Mouse (Mus musculus) hindbrain, embryonic 14.5 days (tissue): Measurements from ENCODE around the gene Cdh12. TPM values are rescaled to one million over a fixed set of nuclear protein-coding genes. Genes with fewer than 3 reads are reported as not detected.
A peak's percentile ranks its signal among the peaks of the same experiment; 100 is the strongest.
"Not testable (repeated sequence)": the region's sequence is repeated elsewhere in the genome, so short reads cannot be mapped to it uniquely, and the experiment has no call there.

Source experiments
- ATAC-seq: fragments of 200-750 bp; cut with Nextera tagmentation; 2 replicates; pipeline ENCODE4 v1.8.0; 2017; ENCODE audit warnings: moderate number of reproducible peaks, mild to moderate bottlenecking, moderate TSS enrichment, moderate library complexity; ENCODE audit not compliant: low FRiP score
- DNase-seq: peaks from one replicate; pipeline ENCODE4 v3.0.0-alpha.2; 2015; ENCODE audit warnings: low spot score
- H3K27ac ChIP-seq: fragments of 300-500 bp; sonication (generic); 2 replicates; pipeline ENCODE4 v1.5.1; 2014; ENCODE audit warnings: mild to moderate bottlenecking, moderate library complexity
- H3K27me3 ChIP-seq: fragments of 300-500 bp; sonication (generic); 2 replicates; pipeline ENCODE4 v1.6.1; 2014; ENCODE audit warnings: mild to moderate bottlenecking, low read length, mixed read lengths; ENCODE audit not compliant: control insufficient read depth, insufficient read depth
- H3K36me3 ChIP-seq: fragments of 300-500 bp; sonication (generic); replicated peaks from 2 replicates; pipeline ENCODE4 v1.6.1; 2014; ENCODE audit not compliant: control insufficient read depth, insufficient read depth
- H3K4me1 ChIP-seq: fragments of 300-500 bp; sonication (generic); replicated peaks from 2 replicates; pipeline ENCODE4 v1.6.1; 2014; ENCODE audit warnings: antibody characterized with exemption, low read length, mixed read lengths; ENCODE audit not compliant: control insufficient read depth, insufficient read depth
- H3K4me2 ChIP-seq: fragments of 300-500 bp; sonication (generic); replicated peaks from 2 replicates; pipeline ENCODE4 v1.6.1; 2014; ENCODE audit warnings: mild to moderate bottlenecking, moderate library complexity
- H3K4me3 ChIP-seq: fragments of 300-500 bp; sonication (generic); replicated peaks from 2 replicates; pipeline ENCODE4 v1.5.1; 2014; ENCODE audit warnings: mild to moderate bottlenecking, low read length
- H3K9ac ChIP-seq: fragments of 300-500 bp; sonication (generic); 2 replicates; pipeline ENCODE4 v1.6.1; 2014
- H3K9me3 ChIP-seq: fragments of 300-500 bp; sonication (generic); 2 replicates; pipeline ENCODE4 v1.6.1; 2016; ENCODE audit warnings: low read length; ENCODE audit not compliant: control insufficient read depth
- WGBS: fragments of 180-500 bp; shearing (Covaris S2); extraction: QIAGEN DNeasy Blood & Tissue Kit; methylation state at CpG from one replicate; pipeline ENCODE4 v1.1.7; 2014; 5-methylcytosine and 5-hydroxymethylcytosine counted together
- polyA plus RNA-seq: library from polyadenylated mRNA; unstranded; fragments of >200 nt; fragmentation: Nextera tagmentation; extraction: Ambion mirVana; gene quantifications from 2 replicates; pipeline ENCODE4 v1.2.1, GENCODE M21; 2014

Gene Cdh12
- polyA plus RNA-seq, 1 experiment from 2014 or later: 9.7 TPM

DNA sequence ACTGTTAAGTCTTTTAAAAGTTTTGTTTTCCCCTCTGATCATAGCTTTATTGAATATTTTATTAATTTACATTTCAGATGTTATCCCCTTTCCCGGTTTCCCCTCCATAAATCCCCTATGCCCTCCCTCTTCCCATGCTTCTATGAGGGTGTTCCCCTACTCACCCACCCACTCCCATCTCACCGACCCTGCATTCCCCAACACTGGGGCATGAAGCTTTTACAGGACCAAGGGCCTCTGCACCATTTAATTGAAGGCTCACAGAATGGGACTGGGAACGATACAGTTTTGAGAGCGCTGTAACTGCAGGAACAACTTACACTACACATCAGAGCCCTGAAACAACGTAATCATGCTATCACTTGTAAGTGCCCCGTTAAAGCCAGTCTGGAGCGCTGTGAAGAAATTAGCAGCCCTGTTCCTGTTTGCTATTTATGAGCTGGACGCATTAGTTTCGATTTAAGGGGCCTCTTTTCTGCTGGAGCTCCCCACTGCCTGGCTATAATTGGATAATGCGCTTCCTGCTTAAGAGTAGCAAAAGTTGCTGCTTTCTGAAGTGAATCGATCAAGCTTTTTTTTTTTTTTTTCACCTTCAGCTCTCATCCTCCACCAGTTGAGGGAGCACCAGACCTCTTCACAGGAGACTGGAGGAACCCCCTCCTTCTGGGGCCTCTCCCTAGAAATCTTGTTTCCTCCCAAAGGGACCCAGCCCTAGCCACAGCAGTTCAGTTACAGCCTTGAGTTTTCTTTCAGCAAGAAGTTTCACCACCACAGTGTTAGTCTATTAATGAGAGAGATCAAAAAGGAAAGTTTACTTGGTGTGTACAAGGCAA is 660.2 kb downstream of the Cdh12 start:
- Histone ChIP-seq H3K27me3 (no peaks in the 10 kb centered on the region), H3K4me1 (no peaks in the 10 kb centered on the region), H3K9ac (no peak overlapping the region), H3K36me3 (no peaks in the 10 kb centered on the region), H3K4me2 (peak overlapping the region; percentile 40), H3K9me3 (no peaks in the 10 kb centered on the region), H3K4me3 (peak overlapping the region; percentile 11; the same call in 1 of the 2 replicates), H3K27ac (no peak overlapping the region)
- peak; percentile 62; the same call in 1 of the 2 replicates for ATAC-seq
- DNase-seq: no peak
- WGBS: 20% methylated on average over 11 of the region's 11 CpGs

DNA sequence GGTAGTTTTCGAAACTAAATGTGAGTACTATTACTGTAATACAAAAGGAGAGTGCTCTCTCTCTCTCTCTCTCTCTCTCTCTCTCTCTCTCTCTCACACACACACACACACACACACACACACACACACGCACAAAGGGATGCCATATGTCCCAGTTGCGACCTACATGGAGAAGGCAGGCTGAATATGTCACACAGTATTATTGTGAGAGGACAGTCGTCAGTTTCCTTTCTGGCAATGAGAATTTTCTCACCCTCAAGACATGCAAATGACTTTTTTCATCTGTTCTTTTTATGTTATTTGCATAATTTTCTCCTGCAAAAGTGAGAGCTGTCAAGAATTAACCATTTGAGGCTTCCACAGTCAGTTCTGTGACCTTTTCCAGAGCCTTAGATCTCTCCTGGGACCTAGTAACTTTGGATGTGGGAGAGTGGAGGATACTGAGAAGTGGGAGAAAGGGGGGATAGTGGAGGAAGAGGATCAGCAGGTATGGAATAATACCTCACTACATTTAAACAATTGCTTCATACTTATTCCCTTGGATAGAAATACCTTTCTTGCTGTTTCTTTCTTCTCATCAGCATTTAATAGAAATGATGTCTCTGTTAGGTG is 660.9 kb downstream of the Cdh12 start:
- H3K9me3 ChIP-seq: no peaks in the 10 kb centered on the region
- H3K4me2 ChIP-seq: peak overlapping the region; percentile 81
- no peaks in the 10 kb centered on the region for H3K27me3 ChIP-seq
- H3K27ac ChIP-seq: no peak overlapping the region
- H3K4me1 ChIP-seq: no peaks in the 10 kb centered on the region
- H3K9ac ChIP-seq: no peak overlapping the region
- no peaks in the 10 kb centered on the region for H3K36me3 ChIP-seq
- ATAC-seq (no peak), DNase-seq (no peak)
- no peak overlapping the region for H3K4me3 ChIP-seq
- WGBS: 49% methylated on average over 4 of the region's 4 CpGs

DNA sequence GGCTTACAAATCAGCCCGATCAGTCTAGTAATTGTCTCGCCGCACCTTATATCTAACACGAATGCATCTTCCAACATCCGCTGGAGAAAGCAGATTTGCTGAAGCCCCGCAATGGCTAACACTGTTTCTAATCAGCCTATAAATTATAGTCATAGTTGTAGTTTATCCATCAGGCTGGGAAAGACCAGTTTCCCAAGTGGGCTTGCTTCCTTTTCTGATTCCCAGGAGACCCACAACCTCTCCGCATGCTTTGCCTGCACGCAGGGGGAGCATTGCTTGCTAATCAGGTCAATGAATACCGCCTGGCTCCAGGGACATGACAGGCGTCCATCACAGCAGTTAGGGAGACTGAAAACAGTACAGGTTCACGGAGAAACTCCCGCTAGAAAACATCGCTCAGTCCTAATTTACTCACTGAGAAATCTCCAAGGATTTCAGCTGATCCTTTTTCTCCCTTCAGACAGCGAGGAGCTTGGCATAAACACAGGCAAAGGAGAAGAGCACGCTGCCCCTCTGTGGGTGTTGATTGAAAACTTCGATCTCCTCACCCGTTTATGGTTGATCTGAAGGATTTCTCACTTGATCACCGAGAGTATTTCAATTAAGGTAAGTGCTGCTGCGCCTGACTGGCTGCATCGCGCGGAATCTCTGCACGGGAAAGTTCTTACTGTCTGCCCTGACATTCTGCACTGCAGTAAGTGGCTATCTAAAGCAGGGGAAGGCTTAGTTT is 662.0 kb downstream of the Cdh12 start:
- DNase-seq: peak; percentile 42
- WGBS: 10% methylated on average over 23 of the region's 23 CpGs
- Histone ChIP-seq H3K36me3 (no peaks in the 10 kb centered on the region), H3K4me3 (peak overlapping the region; percentile 40), H3K9ac (peak overlapping the region; percentile 62), H3K4me2 (peak overlapping the region; percentile 81), H3K4me1 (no peaks in the 10 kb centered on the region), H3K27ac (peak overlapping the region; percentile 62), H3K27me3 (no peaks in the 10 kb centered on the region), H3K9me3 (no peaks in the 10 kb centered on the region)
- ATAC-seq: peak; percentile 51; the same call in 1 of the 2 replicates

DNA sequence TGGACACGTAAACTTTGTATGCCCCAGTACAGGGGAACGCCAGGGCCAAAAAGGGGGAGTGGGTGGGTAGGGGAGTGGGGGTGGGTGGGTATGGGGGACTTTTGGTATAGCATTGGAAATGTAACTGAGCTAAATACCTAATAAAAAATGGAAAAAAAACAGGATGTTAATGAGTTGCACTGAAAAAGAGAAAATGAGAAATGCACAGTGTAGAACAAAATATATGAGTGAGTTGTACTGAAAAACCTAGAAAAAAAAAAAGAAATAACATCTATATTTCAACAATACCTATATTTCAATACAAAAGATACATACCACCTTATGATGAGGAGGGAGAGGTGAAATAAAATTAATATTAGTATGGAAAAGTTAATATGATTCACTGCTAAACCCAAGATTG is 665.7 kb downstream of the Cdh12 start:
- not testable (repeated sequence) for H3K4me1 ChIP-seq, H3K4me3 ChIP-seq, H3K27ac ChIP-seq, H3K4me2 ChIP-seq, H3K9ac ChIP-seq, H3K27me3 ChIP-seq, H3K9me3 ChIP-seq, H3K36me3 ChIP-seq, DNase-seq
- peak; percentile 55; the same call in 1 of the 2 replicates for ATAC-seq
- WGBS: no CpG with 5 or more reads among the region's 2 CpGs

DNA sequence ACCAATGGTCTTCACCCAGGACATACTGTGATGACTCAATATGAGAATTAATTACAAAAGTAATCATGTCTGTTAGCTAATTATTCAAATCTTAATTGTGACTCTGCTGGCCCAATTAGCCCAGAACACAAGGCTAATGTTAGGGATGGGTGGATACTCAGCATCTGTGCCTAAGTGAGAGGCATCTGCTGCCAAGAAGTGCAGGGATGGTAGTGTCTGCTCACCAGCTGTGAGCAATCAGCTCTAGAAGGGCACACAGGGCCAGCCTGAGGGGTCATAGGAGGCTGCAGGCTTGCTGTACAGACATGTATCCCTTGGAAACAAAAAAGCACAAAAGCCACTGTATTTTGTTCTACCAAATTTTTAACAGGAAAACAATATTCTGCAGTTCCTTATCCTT is 681.6 kb downstream of the Cdh12 start:
- H3K4me1 ChIP-seq: no peaks in the 10 kb centered on the region
- peak; percentile 87 for ATAC-seq
- H3K27me3 ChIP-seq: no peaks in the 10 kb centered on the region

DNA sequence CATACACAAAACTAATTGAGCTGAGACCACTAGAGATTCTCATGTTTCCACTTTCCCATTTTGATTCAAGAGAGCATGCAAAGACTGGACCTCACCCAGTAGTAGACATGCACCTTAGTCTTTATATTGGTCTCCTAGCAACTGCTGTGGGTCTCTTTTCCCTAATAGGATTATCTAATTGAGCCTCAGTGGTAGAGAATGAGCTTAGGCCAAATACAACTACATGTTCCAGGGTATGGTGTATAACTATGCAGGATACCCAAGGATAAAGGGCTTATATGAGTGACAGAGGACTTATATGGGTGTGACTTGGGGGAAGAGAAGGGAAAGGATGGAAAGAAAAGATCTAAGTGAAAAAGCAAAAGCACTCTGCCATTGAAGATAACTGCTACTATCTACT is 683.9 kb downstream of the Cdh12 start:
- Histone ChIP-seq H3K4me1 (no peaks in the 10 kb centered on the region), H3K9me3 (no peaks in the 10 kb centered on the region), H3K27ac (no peak overlapping the region), H3K27me3 (no peaks in the 10 kb centered on the region), H3K4me2 (no peak overlapping the region), H3K4me3 (no peak overlapping the region), H3K9ac (no peak overlapping the region), H3K36me3 (no peaks in the 10 kb centered on the region)
- ATAC-seq (no peak), DNase-seq (no peak)

More for the DNA sequence above, 681.6 kb downstream of the Cdh12 start:
- H3K36me3 ChIP-seq: no peaks in the 10 kb centered on the region
- H3K4me3 ChIP-seq: no peak overlapping the region
- DNase-seq: no peak
- H3K4me2 ChIP-seq: no peak overlapping the region
- H3K9me3 ChIP-seq: no peaks in the 10 kb centered on the region
- H3K9ac ChIP-seq: no peak overlapping the region
- no peak overlapping the region for H3K27ac ChIP-seq

DNA sequence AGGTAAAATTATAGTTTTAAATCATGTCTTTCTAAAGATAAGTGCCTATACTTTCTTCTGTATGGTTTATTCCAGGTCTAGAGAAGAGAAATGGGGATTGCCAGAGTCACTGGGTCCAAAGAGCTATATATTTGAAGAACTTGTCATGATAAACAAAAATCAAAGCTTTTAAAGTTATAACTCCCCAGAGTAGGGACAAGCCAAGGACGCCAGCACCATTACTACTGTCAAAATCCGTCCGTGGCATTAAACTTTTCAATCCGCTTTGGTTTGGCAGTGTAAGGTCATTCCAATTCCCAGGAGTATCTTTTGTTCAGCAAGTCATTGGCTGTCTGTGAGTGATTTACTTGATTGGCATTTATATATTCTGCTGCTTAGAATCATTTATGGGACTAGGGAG is 697.8 kb downstream of the Cdh12 start:
- H3K9me3 ChIP-seq: no peaks in the 10 kb centered on the region
- 62% methylated on average over 4 of the region's 4 CpGs for WGBS
- H3K27me3 ChIP-seq: no peaks in the 10 kb centered on the region
- H3K4me1 ChIP-seq: no peaks in the 10 kb centered on the region
- no peak for ATAC-seq
- no peak overlapping the region for H3K4me3 ChIP-seq
- no peak for DNase-seq
- H3K4me2 ChIP-seq: no peak overlapping the region
- H3K27ac ChIP-seq: no peak overlapping the region
- no peaks in the 10 kb centered on the region for H3K36me3 ChIP-seq
- H3K9ac ChIP-seq: no peak overlapping the region

DNA sequence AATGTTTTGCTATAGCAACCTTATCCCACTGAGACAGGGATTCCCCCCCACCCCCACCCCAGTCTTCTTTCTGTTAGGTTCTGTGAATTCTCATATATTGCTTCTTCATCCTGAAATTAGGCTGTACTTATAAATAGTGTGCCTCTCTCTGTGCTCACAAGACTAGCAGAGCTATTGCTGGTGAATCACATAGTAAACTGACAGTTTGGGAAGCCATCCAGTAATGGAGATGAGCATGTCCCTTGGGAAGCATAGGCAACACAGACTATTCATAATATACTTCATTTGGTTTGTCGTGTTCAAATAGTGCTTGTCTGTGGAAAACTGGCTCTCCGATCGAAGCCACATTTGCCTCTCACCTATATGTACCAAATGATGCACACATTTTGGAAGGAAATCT is 704.5 kb downstream of the Cdh12 start:
- no peak overlapping the region for H3K9ac ChIP-seq
- no peak overlapping the region for H3K4me2 ChIP-seq
- no peaks in the 10 kb centered on the region for H3K9me3 ChIP-seq
- WGBS: 70% methylated on average over 3 of the region's 3 CpGs
- H3K4me3 ChIP-seq: no peak overlapping the region
- H3K36me3 ChIP-seq: no peaks in the 10 kb centered on the region
- ATAC-seq (no peak), DNase-seq (no peak)
- H3K4me1 ChIP-seq: no peaks in the 10 kb centered on the region
- no peak overlapping the region for H3K27ac ChIP-seq
- no peaks in the 10 kb centered on the region for H3K27me3 ChIP-seq

DNA sequence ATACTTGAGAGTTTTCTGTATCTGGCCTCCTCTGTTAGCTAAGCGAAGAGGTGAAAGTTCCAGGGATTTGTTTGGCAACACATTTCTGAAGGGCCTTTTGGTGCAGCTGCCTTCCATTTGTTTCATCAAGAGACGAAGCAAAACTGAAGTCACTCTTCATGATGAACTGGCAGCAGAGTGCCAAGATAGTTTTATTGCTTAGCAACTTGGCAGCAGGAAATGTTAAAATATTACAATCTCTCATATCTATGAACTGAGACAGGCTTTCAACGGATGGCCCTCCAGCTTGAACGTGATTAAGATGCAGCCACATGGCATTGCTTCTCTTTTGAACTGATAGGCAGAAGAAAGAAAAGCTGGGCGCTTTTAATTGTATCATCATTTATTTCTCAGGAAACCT is 730.7 kb downstream of the Cdh12 start:
- 63% methylated on average over 5 of the region's 5 CpGs for WGBS
- Histone ChIP-seq H3K36me3 (no peaks in the 10 kb centered on the region), H3K4me3 (no peak overlapping the region), H3K9ac (no peak overlapping the region), H3K27me3 (no peaks in the 10 kb centered on the region), H3K4me1 (no peaks in the 10 kb centered on the region), H3K9me3 (no peaks in the 10 kb centered on the region), H3K27ac (no peak overlapping the region), H3K4me2 (no peak overlapping the region)
- DNase-seq: no peak
- no peak for ATAC-seq
